Mouse (Mus musculus): ENCODE data around the gene Srr. TPM values are rescaled to one million over a fixed set of nuclear protein-coding genes. Genes with fewer than 3 reads are reported as not detected.

Gene Srr
- polyA plus RNA-seq (2015; fragmentation: Nextera tagmentation; extraction: Ambion mirVana), result 23.3 and 24.4 TPM in 2 replicates

DNA sequence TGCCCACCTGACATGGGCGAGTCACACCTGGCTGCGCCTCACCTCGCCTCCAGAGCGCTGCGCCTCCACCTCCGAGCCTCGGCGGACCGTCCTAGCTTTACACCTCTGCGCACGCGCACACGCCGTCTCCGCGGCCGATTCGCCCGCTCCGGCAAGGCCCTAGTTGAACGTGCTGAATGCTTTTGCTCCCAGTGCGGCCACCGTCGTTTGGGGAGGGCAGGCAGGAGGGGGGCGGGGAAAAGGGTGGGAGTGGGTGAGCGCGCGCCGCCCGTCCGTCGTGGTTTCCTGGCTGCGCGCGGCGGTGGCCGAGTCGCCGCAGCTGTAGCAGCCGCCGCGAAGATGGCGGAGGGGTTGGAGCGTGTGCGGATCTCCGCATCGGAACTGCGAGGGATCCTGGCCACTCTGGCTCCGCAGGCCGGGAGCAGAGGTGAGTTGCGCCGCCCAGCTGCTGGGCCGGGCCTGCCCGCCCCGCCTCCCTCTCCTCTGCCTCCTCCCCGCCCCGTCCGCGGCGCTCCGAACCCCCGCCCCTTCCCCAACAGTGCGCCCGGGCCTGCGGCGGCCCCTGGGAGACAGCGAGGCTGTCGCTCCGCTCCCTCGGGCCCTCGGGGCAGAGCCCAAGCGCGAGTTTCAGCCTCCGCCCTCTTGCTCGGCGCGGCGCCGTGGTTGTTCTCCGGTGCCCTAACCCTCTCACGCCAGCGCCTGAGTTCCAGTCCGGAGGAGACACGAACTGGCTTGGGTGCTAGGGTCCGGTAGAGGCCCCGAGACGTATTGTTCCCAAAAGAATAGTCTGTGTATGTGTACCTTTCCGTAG, at the start of gene Srr, which contains the start of gene Smg6:
TSS of gene Srr (minus strand) at position 372 of the 811 bp plus-strand sequence.
TSS of gene Smg6 (plus strand) at position 247 of the 811 bp plus-strand sequence.
- WGBS, result under 1% methylated on average over 76 of the region's 88 CpGs
- H3K4me1 ChIP-seq (replicated peaks; ENCODE audit: insufficient read depth, low read length), result 0 out of 2 replicates have a peak, but pooled peaks cover 13% of the 10 kb centered on the region
- DNase-seq (ENCODE audit: low spot score) (peak; percentile 98), ATAC-seq (replicated peaks; ENCODE audit: low FRiP score, low read depth) (peak; percentile 93)
- H3K4me3 ChIP-seq (replicated peaks; ENCODE audit: low read depth, low read length), result peak within 1 kb of the TSS; percentile 85
- no peak for TF ChIP-seq CTCF (IDR thresholded peaks at IDR 0.05; ENCODE audit: low read depth)
- H3K4me2 ChIP-seq (ENCODE audit: low read length), result peak within 1 kb of the TSS; percentile 65
- no peaks in the 10 kb centered on the region for H3K9me3 ChIP-seq (replicated peaks; ENCODE audit: low read length)
- H3K27ac ChIP-seq, result peak within 1 kb of the TSS; percentile 99
- H3K9ac ChIP-seq (ENCODE audit: low read depth, low read length), result peak within 1 kb of the TSS; percentile 88
- H3K27me3 ChIP-seq (ENCODE audit: insufficient read depth, low read length), result no peaks in the 10 kb centered on the region
- H3K36me3 ChIP-seq (ENCODE audit: insufficient read depth, low read length), result 0 out of 2 replicates have a peak, but pooled peaks cover 7% of the 10 kb centered on the region

DNA sequence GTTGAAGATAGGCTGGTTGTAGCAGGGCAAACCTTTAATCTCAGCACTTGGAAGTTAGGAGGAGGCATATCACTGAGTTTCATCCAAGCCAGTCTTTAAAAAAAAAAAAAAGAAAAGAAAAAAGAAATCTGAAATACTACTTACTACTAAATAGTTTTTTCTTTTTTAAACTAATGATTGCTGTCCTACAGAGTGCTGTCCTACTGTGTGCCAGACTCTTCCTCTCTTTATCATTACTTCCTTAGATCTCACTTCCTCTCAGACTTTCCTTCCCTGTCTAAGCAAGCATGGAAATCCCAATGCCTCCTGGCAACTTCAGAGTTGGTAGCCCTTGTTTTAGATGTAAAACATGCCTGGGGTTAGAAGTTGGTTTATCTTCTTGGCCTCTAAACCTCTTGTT, 48.9 kb upstream of the Srr start:
- no peak overlapping the region for H3K27ac ChIP-seq
- TF ChIP-seq CTCF (IDR thresholded peaks at IDR 0.05; ENCODE audit: low read depth), result no peak
- DNase-seq (ENCODE audit: low spot score) (no peak), ATAC-seq (replicated peaks; ENCODE audit: low FRiP score, low read depth) (no peak)
- H3K9ac ChIP-seq (ENCODE audit: low read depth, low read length), result no peak overlapping the region
- H3K4me2 ChIP-seq (ENCODE audit: low read length), result no peak overlapping the region
- no peaks in the 10 kb centered on the region for H3K9me3 ChIP-seq (replicated peaks; ENCODE audit: low read length)
- H3K4me1 ChIP-seq (replicated peaks; ENCODE audit: insufficient read depth, low read length), result no peaks in the 10 kb centered on the region
- no peak overlapping the region for H3K4me3 ChIP-seq (replicated peaks; ENCODE audit: low read depth, low read length)
- no peaks in the 10 kb centered on the region for H3K27me3 ChIP-seq (ENCODE audit: insufficient read depth, low read length)
- H3K36me3 ChIP-seq (ENCODE audit: insufficient read depth, low read length), result 0 out of 2 replicates have a peak, but pooled peaks cover 2% of the 10 kb centered on the region

DNA sequence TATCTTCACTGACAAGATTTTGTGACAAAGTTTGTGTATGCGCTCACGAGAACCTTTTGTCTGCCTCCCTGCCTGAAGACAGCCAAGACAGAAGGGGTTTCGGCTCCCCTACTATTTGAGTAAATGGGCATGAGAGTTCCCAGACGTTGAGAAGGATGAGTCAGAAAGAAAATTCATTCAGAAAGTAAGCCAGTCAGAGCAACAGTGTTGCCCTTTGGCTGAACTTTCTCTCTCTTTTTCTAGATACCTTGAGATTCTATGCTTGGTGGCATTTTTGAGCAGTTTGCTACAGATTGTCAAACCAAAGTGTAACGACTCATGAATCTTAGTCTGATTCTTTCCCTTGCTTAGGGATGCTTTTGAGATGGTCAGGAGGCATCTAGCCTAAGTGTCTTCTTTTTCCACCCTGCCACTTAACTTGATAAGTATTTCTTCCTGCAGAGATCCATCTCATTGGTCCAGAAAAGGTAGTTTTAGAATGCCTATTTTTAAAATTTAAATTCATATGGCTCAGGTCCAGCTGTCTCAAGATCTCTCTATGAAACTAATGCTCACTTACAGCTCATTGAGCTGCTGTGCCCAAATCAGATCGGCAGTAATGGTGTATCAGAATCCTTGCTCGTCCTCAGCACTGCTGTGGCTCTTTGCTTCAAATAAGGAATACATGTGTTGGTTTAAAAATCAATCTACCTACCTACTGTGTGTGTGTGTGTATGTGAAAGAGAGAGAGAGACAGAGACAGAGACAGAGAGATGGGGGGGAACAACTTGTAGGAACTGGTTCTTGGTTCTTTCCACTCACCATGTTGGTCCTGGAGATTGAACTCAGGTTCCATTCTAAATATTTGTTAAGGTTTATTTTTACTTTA, 47.8 kb upstream of the Srr start:
- no peak for ATAC-seq (replicated peaks; ENCODE audit: low FRiP score, low read depth)
- no peak overlapping the region for H3K4me2 ChIP-seq (ENCODE audit: low read length)
- no peak for DNase-seq (ENCODE audit: low spot score)
- H3K9me3 ChIP-seq (replicated peaks; ENCODE audit: low read length), result no peaks in the 10 kb centered on the region
- H3K27ac ChIP-seq, result no peak overlapping the region
- 0 out of 2 replicates have a peak, but pooled peaks cover 2% of the 10 kb centered on the region for H3K36me3 ChIP-seq (ENCODE audit: insufficient read depth, low read length)
- TF ChIP-seq CTCF (IDR thresholded peaks at IDR 0.05; ENCODE audit: low read depth), result no peak
- no peak overlapping the region for H3K9ac ChIP-seq (ENCODE audit: low read depth, low read length)
- H3K4me3 ChIP-seq (replicated peaks; ENCODE audit: low read depth, low read length), result no peak overlapping the region
- WGBS, result 85% methylated on average over 7 of the region's 7 CpGs
- no peaks in the 10 kb centered on the region for H3K27me3 ChIP-seq (ENCODE audit: insufficient read depth, low read length)
- H3K4me1 ChIP-seq (replicated peaks; ENCODE audit: insufficient read depth, low read length), result no peaks in the 10 kb centered on the region

DNA sequence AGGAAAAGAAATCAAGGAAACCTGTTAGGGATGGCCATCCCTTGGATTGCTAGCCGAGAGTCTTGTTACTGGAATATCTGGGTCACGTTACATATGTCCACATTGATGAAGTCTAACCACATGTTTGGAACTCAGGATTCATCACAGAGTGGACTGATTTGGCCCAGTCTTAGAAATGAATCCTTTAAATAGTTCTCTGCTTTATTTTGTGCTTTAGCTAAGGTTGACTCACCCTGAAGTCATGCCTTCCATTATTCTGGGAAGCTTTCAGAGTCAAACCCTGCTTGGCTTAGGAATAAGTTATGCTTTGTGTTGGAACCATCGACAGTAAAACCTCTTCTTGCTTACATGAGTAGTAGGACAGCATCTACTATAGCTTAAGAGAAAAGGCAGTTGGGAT, 39.8 kb upstream of the Srr start:
- H3K9me3 ChIP-seq (replicated peaks; ENCODE audit: low read length), result no peaks in the 10 kb centered on the region
- H3K27ac ChIP-seq, result no peak overlapping the region
- DNase-seq (ENCODE audit: low spot score) (no peak), ATAC-seq (replicated peaks; ENCODE audit: low FRiP score, low read depth) (no peak)
- WGBS, result 85% methylated on average over 3 of the region's 3 CpGs
- TF ChIP-seq CTCF (IDR thresholded peaks at IDR 0.05; ENCODE audit: low read depth), result no peak
- H3K9ac ChIP-seq (ENCODE audit: low read depth, low read length), result no peak overlapping the region
- no peaks in the 10 kb centered on the region for H3K4me1 ChIP-seq (replicated peaks; ENCODE audit: insufficient read depth, low read length)
- no peak overlapping the region for H3K4me3 ChIP-seq (replicated peaks; ENCODE audit: low read depth, low read length)
- no peak overlapping the region for H3K4me2 ChIP-seq (ENCODE audit: low read length)
- no peaks in the 10 kb centered on the region for H3K36me3 ChIP-seq (ENCODE audit: insufficient read depth, low read length)
- H3K27me3 ChIP-seq (ENCODE audit: insufficient read depth, low read length), result no peaks in the 10 kb centered on the region

DNA sequence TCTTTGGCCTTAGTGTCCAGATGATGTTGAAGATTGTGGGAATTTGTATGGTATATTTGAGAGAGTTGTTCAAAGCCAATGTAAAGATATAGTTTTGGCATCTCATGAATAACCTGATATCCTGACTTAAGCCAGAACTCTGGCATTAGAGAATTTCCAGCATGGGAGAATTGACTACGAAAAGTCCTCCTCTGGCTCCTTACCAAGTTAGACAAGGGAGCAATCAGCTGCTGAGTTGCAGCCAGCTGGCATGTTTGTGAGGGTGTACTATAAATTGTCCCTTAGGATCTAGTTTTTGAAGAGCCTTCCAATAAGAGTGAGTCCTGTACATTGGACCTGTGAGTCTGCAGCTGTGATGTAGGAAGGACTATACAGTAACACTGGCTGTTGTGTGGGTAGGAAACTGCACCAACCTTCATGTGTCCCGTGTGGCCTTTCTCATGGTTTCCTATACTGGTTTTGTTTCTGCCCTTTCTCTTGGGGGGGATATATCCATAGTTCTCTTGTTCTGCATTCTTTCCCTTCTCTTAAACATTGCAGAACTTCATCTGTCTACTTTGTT, 37.2 kb upstream of the Srr start:
- no peaks in the 10 kb centered on the region for H3K36me3 ChIP-seq (ENCODE audit: insufficient read depth, low read length)
- no peak overlapping the region for H3K27ac ChIP-seq
- WGBS, result 73% methylated on average over 2 of the region's 2 CpGs
- H3K9me3 ChIP-seq (replicated peaks; ENCODE audit: low read length), result no peaks in the 10 kb centered on the region
- H3K4me2 ChIP-seq (ENCODE audit: low read length), result no peak overlapping the region
- no peak for DNase-seq (ENCODE audit: low spot score)
- no peaks in the 10 kb centered on the region for H3K4me1 ChIP-seq (replicated peaks; ENCODE audit: insufficient read depth, low read length)
- no peak for TF ChIP-seq CTCF (IDR thresholded peaks at IDR 0.05; ENCODE audit: low read depth)
- ATAC-seq (replicated peaks; ENCODE audit: low FRiP score, low read depth), result no peak
- no peaks in the 10 kb centered on the region for H3K27me3 ChIP-seq (ENCODE audit: insufficient read depth, low read length)
- H3K4me3 ChIP-seq (replicated peaks; ENCODE audit: low read depth, low read length), result no peak overlapping the region
- H3K9ac ChIP-seq (ENCODE audit: low read depth, low read length), result no peak overlapping the region

DNA sequence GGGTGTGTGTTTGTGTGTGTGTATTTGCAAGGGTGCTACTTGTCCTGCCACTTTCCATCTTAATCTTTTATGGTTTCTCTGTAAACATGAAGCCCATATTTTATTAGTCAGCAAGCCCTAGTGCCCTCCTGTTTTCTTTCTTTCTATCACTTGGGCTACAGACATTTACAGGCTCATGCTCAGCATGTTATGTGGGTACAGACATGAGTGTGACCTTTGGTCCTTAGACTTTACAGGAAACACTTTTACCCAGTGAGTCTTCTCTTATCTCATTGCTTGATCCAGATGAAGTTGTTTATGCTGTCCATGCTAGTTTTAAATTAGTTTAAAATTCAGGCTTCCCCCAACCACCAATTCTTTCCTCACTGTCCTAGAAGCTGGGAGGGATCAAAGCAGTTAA, 36.2 kb upstream of the Srr start:
- Histone ChIP-seq H3K4me2 (ENCODE audit: low read length) (no peak overlapping the region), H3K4me1 (replicated peaks; ENCODE audit: insufficient read depth, low read length) (no peaks in the 10 kb centered on the region), H3K9me3 (replicated peaks; ENCODE audit: low read length) (no peaks in the 10 kb centered on the region), H3K36me3 (ENCODE audit: insufficient read depth, low read length) (no peaks in the 10 kb centered on the region), H3K9ac (ENCODE audit: low read depth, low read length) (no peak overlapping the region), H3K27me3 (ENCODE audit: insufficient read depth, low read length) (no peaks in the 10 kb centered on the region), H3K27ac (no peak overlapping the region), H3K4me3 (replicated peaks; ENCODE audit: low read depth, low read length) (no peak overlapping the region)
- no peak for TF ChIP-seq CTCF (IDR thresholded peaks at IDR 0.05; ENCODE audit: low read depth)
- no peak for ATAC-seq (replicated peaks; ENCODE audit: low FRiP score, low read depth)
- DNase-seq (ENCODE audit: low spot score), result no peak
